Mouse (Mus musculus): ENCODE results near the gene Mthfd1l. TPM values are rescaled to one million over a fixed set of nuclear protein-coding genes. Genes with fewer than 3 reads are reported as not detected.
A peak's percentile ranks its signal among the peaks of the same experiment; 100 is the strongest.

The Mthfd1l gene
- total and polyA plus RNA-seq, 3 experiments: 0.27 to 0.99 (median 0.77) TPM

GRCm38 (mm10) chr10:3978792-3979488 is 6.0 kb downstream of the Mthfd1l start:
- Histone ChIP-seq H3K79me2 (replicated peaks; ENCODE audit: control insufficient read depth, insufficient read depth, low read length) (no peaks in the 10 kb centered on the region), H3K36me3 (ENCODE audit: control insufficient read depth, insufficient read depth, low read length) (no peaks in the 10 kb centered on the region), H3K27ac (no peak overlapping the region), H3K9ac (ENCODE audit: low read depth, low read length) (no peak overlapping the region), H3K4me1 (ENCODE audit: control insufficient read depth, insufficient read depth, low read length) (no peaks in the 10 kb centered on the region), H3K27me3 (ENCODE audit: control insufficient read depth, insufficient read depth, low read length) (no peaks in the 10 kb centered on the region), H3K4me3 (no peak overlapping the region)
- TF ChIP-seq POLR2A (IDR thresholded peaks at IDR 0.05; ENCODE audit: insufficient read depth, low read depth, low read length): no peak
- TF ChIP-seq EP300 (IDR thresholded peaks at IDR 0.05; ENCODE audit: insufficient read depth, low read depth, low read length): no peak
- TF ChIP-seq CTCF (IDR thresholded peaks at IDR 0.05): no peak
- intact Hi-C loops (cut with DNase I): no loop called here
- 67% methylated on average over 5 of the region's 5 CpGs for WGBS
- no peak for DNase-seq

GRCm38 (mm10) chr10:3980231-3980630 is 7.3 kb downstream of the Mthfd1l start:
- H3K4me1 ChIP-seq (ENCODE audit: control insufficient read depth, insufficient read depth, low read length): no peaks in the 10 kb centered on the region
- 60% methylated on average over 4 of the region's 4 CpGs for WGBS
- no peak for DNase-seq
- no peak overlapping the region for H3K27ac ChIP-seq
- no peaks in the 10 kb centered on the region for H3K79me2 ChIP-seq (replicated peaks; ENCODE audit: control insufficient read depth, insufficient read depth, low read length)
- TF ChIP-seq EP300 (IDR thresholded peaks at IDR 0.05; ENCODE audit: insufficient read depth, low read depth, low read length) (no peak), POLR2A (IDR thresholded peaks at IDR 0.05; ENCODE audit: insufficient read depth, low read depth, low read length) (no peak), CTCF (IDR thresholded peaks at IDR 0.05) (no peak)
- intact Hi-C loops (cut with DNase I): no loop called here
- no peaks in the 10 kb centered on the region for H3K27me3 ChIP-seq (ENCODE audit: control insufficient read depth, insufficient read depth, low read length)
- no peaks in the 10 kb centered on the region for H3K36me3 ChIP-seq (ENCODE audit: control insufficient read depth, insufficient read depth, low read length)
- H3K4me3 ChIP-seq: no peak overlapping the region
- H3K9ac ChIP-seq (ENCODE audit: low read depth, low read length): no peak overlapping the region

GRCm38 (mm10) chr10:3990295-3990883 is 17.5 kb downstream of the Mthfd1l start:
- Histone ChIP-seq H3K4me1 (ENCODE audit: control insufficient read depth, insufficient read depth, low read length) (no peaks in the 10 kb centered on the region), H3K9ac (ENCODE audit: low read depth, low read length) (no peak overlapping the region), H3K27me3 (ENCODE audit: control insufficient read depth, insufficient read depth, low read length) (no peaks in the 10 kb centered on the region), H3K79me2 (replicated peaks; ENCODE audit: control insufficient read depth, insufficient read depth, low read length) (no peaks in the 10 kb centered on the region), H3K27ac (no peak overlapping the region), H3K36me3 (ENCODE audit: control insufficient read depth, insufficient read depth, low read length) (no peaks in the 10 kb centered on the region), H3K4me3 (no peak overlapping the region)
- 94% methylated on average over 6 of the region's 6 CpGs for WGBS
- no peak for DNase-seq
- intact Hi-C loops (cut with DNase I): no loop called here
- TF ChIP-seq EP300 (IDR thresholded peaks at IDR 0.05; ENCODE audit: insufficient read depth, low read depth, low read length) (no peak), CTCF (IDR thresholded peaks at IDR 0.05) (no peak), POLR2A (IDR thresholded peaks at IDR 0.05; ENCODE audit: insufficient read depth, low read depth, low read length) (no peak)

- Histone ChIP-seq H3K36me3 (ENCODE audit: control insufficient read depth, insufficient read depth, low read length) (no peaks in the 10 kb centered on the region), H3K4me1 (ENCODE audit: control insufficient read depth, insufficient read depth, low read length) (no peaks in the 10 kb centered on the region; the same call in 1 of the 2 replicates), H3K79me2 (replicated peaks; ENCODE audit: control insufficient read depth, insufficient read depth, low read length) (no peaks in the 10 kb centered on the region), H3K4me3 (no peak overlapping the region), H3K27ac (no peak overlapping the region), H3K9ac (ENCODE audit: low read depth, low read length) (no peak overlapping the region), H3K27me3 (ENCODE audit: control insufficient read depth, insufficient read depth, low read length) (no peaks in the 10 kb centered on the region)
- WGBS: 81% methylated on average over 8 of the region's 8 CpGs
- no peak for TF ChIP-seq EP300 (IDR thresholded peaks at IDR 0.05; ENCODE audit: insufficient read depth, low read depth, low read length)
- no peak for TF ChIP-seq POLR2A (IDR thresholded peaks at IDR 0.05; ENCODE audit: insufficient read depth, low read depth, low read length)
- TF ChIP-seq CTCF (IDR thresholded peaks at IDR 0.05): no peak
- DNase-seq: no peak
- intact Hi-C loops (cut with DNase I): no loop called here
These were observed 20.6 kb downstream of the Mthfd1l start for GRCm38 (mm10) chr10:3993365-3994102.

GRCm38 (mm10) chr10:3995277-3995676 is 22.4 kb downstream of the Mthfd1l start:
- intact Hi-C loops (cut with DNase I): loop anchor here (5.0 kb wide), 3 partner anchors 42 to 157 kb away; no protein-coding TSS in a partner anchor
- no peak for DNase-seq
- Histone ChIP-seq H3K79me2 (replicated peaks; ENCODE audit: control insufficient read depth, insufficient read depth, low read length) (no peaks in the 10 kb centered on the region), H3K4me1 (ENCODE audit: control insufficient read depth, insufficient read depth, low read length) (no peaks in the 10 kb centered on the region; the same call in 1 of the 2 replicates), H3K9ac (ENCODE audit: low read depth, low read length) (no peak overlapping the region), H3K4me3 (no peak overlapping the region), H3K27me3 (ENCODE audit: control insufficient read depth, insufficient read depth, low read length) (no peaks in the 10 kb centered on the region), H3K36me3 (ENCODE audit: control insufficient read depth, insufficient read depth, low read length) (no peaks in the 10 kb centered on the region), H3K27ac (no peak overlapping the region)
- 83% methylated on average over 4 of the region's 4 CpGs for WGBS
- TF ChIP-seq POLR2A (IDR thresholded peaks at IDR 0.05; ENCODE audit: insufficient read depth, low read depth, low read length): no peak
- no peak for TF ChIP-seq EP300 (IDR thresholded peaks at IDR 0.05; ENCODE audit: insufficient read depth, low read depth, low read length)
- peak; percentile 32 for TF ChIP-seq CTCF (IDR thresholded peaks at IDR 0.05)

Measured in heart, adult 2 months (tissue).